ENCODE assay signal across 28 mouse cellular contexts in genomic region chr6:97707401-97707800, GRCm38 (mm10).
DNase-seq lines count a peak whose midpoint lies in the region; ATAC-seq and TF ChIP-seq lines count a peak whose summit lies in the region.
"Had no signal": no experiment of that assay in that cellular context is flagged by ENCODE, and none has a peak within 500 bp of the region (broad histone marks: within the 10 kb centered on the region; RNA-seq: fewer than 3 reads in every experiment).

No protein-coding gene starts in this region.

- H3K4me1 ChIP-seq in embryonic facial prominence, embryonic 14.5 days (ENCODE audit: control insufficient read depth, insufficient read depth, low read length), result no peaks in the 10 kb centered on the region
- H3K4me1 ChIP-seq in embryonic facial prominence, embryonic 10.5 days, result peaks cover 3% of the 10 kb centered on the region; the same call in 1 of the 2 replicates
- H3K4me1 ChIP-seq in forebrain, embryonic 15.5 days, result 0 out of 2 replicates have a peak, but pooled peaks cover 5% of the 10 kb centered on the region
- H3K4me1 ChIP-seq in forebrain, postnatal 0 days (ENCODE audit: insufficient read depth), result no peaks in the 10 kb centered on the region
- H3K4me1 ChIP-seq in kidney, adult 2 months (ENCODE audit: control insufficient read depth, insufficient read depth, low read length), result no peaks in the 10 kb centered on the region
- H3K4me1 ChIP-seq: embryonic facial prominence, embryonic 13.5 days; heart, embryonic 10.5 days; heart, embryonic 13.5 days had no signal

- H3K4me3 ChIP-seq in embryonic facial prominence, embryonic 14.5 days (ENCODE audit: low read depth, low read length), result no peak overlapping the region
- H3K4me3 ChIP-seq in embryonic facial prominence, embryonic 10.5 days, result no peak overlapping the region
- H3K4me3 ChIP-seq in forebrain, embryonic 15.5 days, result no peak overlapping the region
- no peak overlapping the region for H3K4me3 ChIP-seq in forebrain, postnatal 0 days (ENCODE audit: low read depth, low read length)
- H3K4me3 ChIP-seq in kidney, adult 2 months (ENCODE audit: insufficient read depth, low read depth, low read length), result no peak overlapping the region
- H3K4me3 ChIP-seq: embryonic facial prominence, embryonic 13.5 days; forebrain, embryonic 13.5 days; heart, adult 2 months; heart, embryonic 10.5 days; heart, embryonic 13.5 days had no signal

- H3K4me2 ChIP-seq in embryonic facial prominence, embryonic 14.5 days (ENCODE audit: low read depth, low read length), result no peak overlapping the region
- H3K4me2 ChIP-seq in forebrain, embryonic 15.5 days (replicated peaks), result no peak overlapping the region
- no peak overlapping the region for H3K4me2 ChIP-seq in forebrain, postnatal 0 days (ENCODE audit: low read depth)
- H3K4me2 ChIP-seq: embryonic facial prominence, embryonic 13.5 days; forebrain, embryonic 13.5 days; heart, embryonic 13.5 days; hindbrain, embryonic 14.5 days had no signal

- no peaks in the 10 kb centered on the region for H3K9me3 ChIP-seq in embryonic facial prominence, embryonic 14.5 days (ENCODE audit: control insufficient read depth, low read length)
- H3K9me3 ChIP-seq in embryonic facial prominence, embryonic 10.5 days, result no peaks in the 10 kb centered on the region
- no peaks in the 10 kb centered on the region for H3K9me3 ChIP-seq in forebrain, embryonic 15.5 days
- no peaks in the 10 kb centered on the region for H3K9me3 ChIP-seq in forebrain, postnatal 0 days (ENCODE audit: low read length)
- H3K9me3 ChIP-seq: embryonic facial prominence, embryonic 13.5 days; forebrain, embryonic 13.5 days; heart, embryonic 10.5 days had no signal

- TF ChIP-seq POLR2A in kidney, adult 2 months (IDR thresholded peaks at IDR 0.05; ENCODE audit: low read depth, low read length), result no peak

- H3K27ac ChIP-seq in embryonic facial prominence, embryonic 14.5 days (replicated peaks; ENCODE audit: low read depth, low read length), result no peak overlapping the region
- H3K27ac ChIP-seq in embryonic facial prominence, embryonic 10.5 days (replicated peaks), result no peak overlapping the region
- 0 out of 2 replicates have a peak overlapping the region, but pooled peaks have one; percentile 19 for H3K27ac ChIP-seq in forebrain, embryonic 15.5 days (replicated peaks)
- H3K27ac ChIP-seq in forebrain, postnatal 0 days (ENCODE audit: low read depth, low read length), result no peak overlapping the region
- no peak overlapping the region for H3K27ac ChIP-seq in kidney, adult 2 months (ENCODE audit: insufficient read depth, low read depth, low read length)
- H3K27ac ChIP-seq: embryonic facial prominence, embryonic 13.5 days; forebrain, embryonic 13.5 days; heart, adult 2 months; heart, embryonic 10.5 days; heart, embryonic 13.5 days; hindbrain, embryonic 14.5 days; hindbrain, postnatal 0 days had no signal

- no peak for TF ChIP-seq CTCF in forebrain, postnatal 0 days (IDR thresholded peaks at IDR 0.05; ENCODE audit: low read depth)
- no peak for TF ChIP-seq CTCF in kidney, adult 2 months (conservative IDR thresholded peaks at IDR 0.05; ENCODE audit: insufficient read depth, insufficient read length, low read depth, low read length)

- WGBS in embryonic facial prominence, embryonic 14.5 days, result 83% methylated on average over 2 of the region's 2 CpGs
- WGBS in embryonic facial prominence, embryonic 10.5 days, result 73% methylated on average over 2 of the region's 2 CpGs
- WGBS in forebrain, embryonic 15.5 days, result 4% methylated on average over 2 of the region's 2 CpGs
- 13% methylated on average over 2 of the region's 2 CpGs for WGBS in forebrain, postnatal 0 days
- WGBS in large intestine, adult 2 months, result 29% methylated on average over 2 of the region's 2 CpGs
- 76% methylated on average over 2 of the region's 2 CpGs for WGBS in kidney, adult 2 months

- H3K9ac ChIP-seq in embryonic facial prominence, embryonic 14.5 days (ENCODE audit: low read depth, low read length), result no peak overlapping the region
- H3K9ac ChIP-seq in forebrain, embryonic 15.5 days (replicated peaks), result no peak overlapping the region
- no peak overlapping the region for H3K9ac ChIP-seq in forebrain, postnatal 0 days
- H3K9ac ChIP-seq: embryonic facial prominence, embryonic 13.5 days; forebrain, embryonic 13.5 days; heart, embryonic 13.5 days; hindbrain, embryonic 14.5 days had no signal

- peak; percentile 37; the same call in 1 of the 2 replicates for ATAC-seq in embryonic facial prominence, embryonic 14.5 days (ENCODE audit: low read depth)
- no peak for ATAC-seq in forebrain, embryonic 15.5 days (replicated peaks)
- ATAC-seq in forebrain, postnatal 0 days, result no peak
- ATAC-seq: activated CD4-positive, CD25-positive, alpha-beta regulatory T cell, adult 4 months; CD4-positive, CD25-positive, alpha-beta regulatory T cell, adult 4 months; forebrain, embryonic 13.5 days; hindbrain, postnatal 0 days; inflammation-experienced regulatory T-cells, adult 6 months; intestine, embryonic 16.5 days had no signal

- no peak for DNase-seq in embryonic facial prominence, embryonic 14.5 days (ENCODE audit: low spot score)
- no peak for DNase-seq in embryonic facial prominence, embryonic 10.5 days (ENCODE audit: low spot score)
- DNase-seq in forebrain, postnatal 0 days, result no peak
- DNase-seq in large intestine, adult 2 months (ENCODE audit: low read depth, low spot score), result peak; percentile 55
- DNase-seq in right cerebral cortex, postnatal 14 days, result no peak
- DNase-seq in kidney, adult 2 months, result no peak
- DNase-seq: adrenal gland, adult 8-10 months; adrenal gland, postnatal 25 days; cerebellum, adult 18-20 months; cerebellum, adult 9-10 months; cerebellum, postnatal 14 days; gastrocnemius, postnatal 10 days; gastrocnemius, postnatal 36 days; heart, adult 2 months; heart, postnatal 14 days; heart, postnatal 4 days; kidney, adult 18-20 months had no signal

- no peaks in the 10 kb centered on the region for H3K36me3 ChIP-seq in embryonic facial prominence, embryonic 14.5 days (ENCODE audit: control insufficient read depth, insufficient read depth, low read length)
- H3K36me3 ChIP-seq in embryonic facial prominence, embryonic 10.5 days (replicated peaks), result no peaks in the 10 kb centered on the region
- H3K36me3 ChIP-seq in forebrain, embryonic 15.5 days, result no peaks in the 10 kb centered on the region
- no peaks in the 10 kb centered on the region for H3K36me3 ChIP-seq in forebrain, postnatal 0 days (ENCODE audit: insufficient read depth)
- no peaks in the 10 kb centered on the region for H3K36me3 ChIP-seq in kidney, adult 2 months (ENCODE audit: control insufficient read depth, insufficient read depth, low read length)
- H3K36me3 ChIP-seq: embryonic facial prominence, embryonic 13.5 days; heart, embryonic 10.5 days; heart, embryonic 13.5 days had no signal

- H3K27me3 ChIP-seq in embryonic facial prominence, embryonic 14.5 days (replicated peaks; ENCODE audit: control insufficient read depth, insufficient read depth, low read length), result no peaks in the 10 kb centered on the region
- no peaks in the 10 kb centered on the region for H3K27me3 ChIP-seq in embryonic facial prominence, embryonic 10.5 days (replicated peaks; ENCODE audit: low read depth, poor library complexity, severe bottlenecking)
- no peaks in the 10 kb centered on the region for H3K27me3 ChIP-seq in forebrain, embryonic 15.5 days
- no peaks in the 10 kb centered on the region for H3K27me3 ChIP-seq in forebrain, postnatal 0 days (ENCODE audit: insufficient read depth, low read length)
- H3K27me3 ChIP-seq in kidney, adult 2 months (replicated peaks; ENCODE audit: control insufficient read depth, insufficient read depth, low read length), result 0 out of 2 replicates have a peak, but pooled peaks cover 2% of the 10 kb centered on the region
- H3K27me3 ChIP-seq: embryonic facial prominence, embryonic 13.5 days; forebrain, embryonic 13.5 days; heart, embryonic 13.5 days had no signal
